Mouse (Mus musculus): Measurements from ENCODE around the gene Gm20747.
"Not testable (repeated sequence)": the region's sequence is repeated elsewhere in the genome, so short reads cannot be mapped to it uniquely, and the experiment has no call there.

Gm20747 gene

DNA sequence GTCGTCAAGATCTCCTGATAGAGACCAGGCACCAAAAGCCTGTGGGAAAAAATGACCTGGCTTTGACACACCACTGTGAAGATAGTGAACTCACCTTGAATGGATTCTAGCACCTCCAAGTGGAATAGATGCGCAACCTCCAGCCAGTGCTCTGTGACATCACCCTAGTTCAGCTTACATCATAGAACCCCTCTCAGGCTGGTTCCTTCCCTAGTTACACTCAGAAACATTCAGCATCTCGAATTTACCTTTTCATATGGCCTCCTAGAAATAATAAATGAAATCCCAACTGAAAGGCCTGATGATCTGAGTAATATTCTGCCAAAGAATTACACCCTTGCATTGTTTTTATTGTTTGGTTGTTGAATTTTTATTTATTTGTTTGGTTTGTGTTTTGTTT lies at the start of gene Gm20747:
TSS of gene Gm20747 (minus strand) at position 101 of the 400 bp plus-strand sequence.
- CTCF ChIA-PET: not testable (repeated sequence)

Data from spleen, embryonic (tissue).